Mouse (Mus musculus): ENCODE measurements around the gene Pdf. TPM values are rescaled to one million over a fixed set of nuclear protein-coding genes. Genes with fewer than 3 reads are reported as not detected.

Pdf gene
- polyA plus RNA-seq, 1 experiment from 2014 or later, result 45.8 TPM

Small RNA genes lying within 50 kb of the gene (microRNA-seq; reads per million reads assigned to microRNA genes)
- gene Mir7075, result not detected

Other genes with a start within 250 kb of the Pdf start
- gene Has3, start 178.4 kb downstream of the Pdf start, polyA plus RNA-seq (2016; fragmentation: Nextera tagmentation; extraction: Ambion mirVana), result 0.22 and 0.27 TPM in 2 replicates
- 49.0 TPM in 2 replicates for gene Utp4, start 155.0 kb downstream of the Pdf start, polyA plus RNA-seq (2016; fragmentation: Nextera tagmentation; extraction: Ambion mirVana)
- 11.5 and 11.9 TPM in 2 replicates for gene Sntb2, start 112.9 kb downstream of the Pdf start, polyA plus RNA-seq (2016; fragmentation: Nextera tagmentation; extraction: Ambion mirVana)
- 103 and 107 TPM in 2 replicates for gene Vps4a, start 17.4 kb downstream of the Pdf start, polyA plus RNA-seq (2016; fragmentation: Nextera tagmentation; extraction: Ambion mirVana)
- gene Cog8, start 8.1 kb upstream of the Pdf start, polyA plus RNA-seq (2016; fragmentation: Nextera tagmentation; extraction: Ambion mirVana), result 43.6 and 47.5 TPM in 2 replicates
- gene Nip7, start 8.3 kb upstream of the Pdf start, polyA plus RNA-seq (2016; fragmentation: Nextera tagmentation; extraction: Ambion mirVana), result 71.8 and 74.4 TPM in 2 replicates
- not detected in 2 replicates for gene Tmed6, start 17.0 kb upstream of the Pdf start, polyA plus RNA-seq (2016; fragmentation: Nextera tagmentation; extraction: Ambion mirVana)
- gene Terf2, start 47.9 kb upstream of the Pdf start, polyA plus RNA-seq (2016; fragmentation: Nextera tagmentation; extraction: Ambion mirVana), result 23.2 TPM in 2 replicates
- gene Cyb5b, start 102.0 kb upstream of the Pdf start, polyA plus RNA-seq (2016; fragmentation: Nextera tagmentation; extraction: Ambion mirVana), result 130 and 142 TPM in 2 replicates
- gene Nfat5, start 244.9 kb upstream of the Pdf start, polyA plus RNA-seq (2016; fragmentation: Nextera tagmentation; extraction: Ambion mirVana), result 20.2 and 20.6 TPM in 2 replicates

Data from hindbrain, embryonic 12.5 days (tissue).